Mouse (Mus musculus) C2C12 (cell line): ENCODE data around the gene Mef2d.

Experiments used
- CTCF ChIP-seq: IDR thresholded peaks from one replicate; pipeline ENCODE4 v1.5.1; 2011; ENCODE audit not compliant: control insufficient read depth, insufficient read depth, insufficient read length
- FOSL1 ChIP-seq: IDR thresholded peaks from one replicate; pipeline ENCODE4 v1.8.0; 2011; ENCODE audit warnings: mild to moderate bottlenecking, low read length; ENCODE audit not compliant: poor library complexity, insufficient read depth, severe bottlenecking
- MYOD1 ChIP-seq: IDR thresholded peaks from one replicate; pipeline ENCODE4 v1.6.1; 2011; ENCODE audit warnings: low read depth; ENCODE audit not compliant: control insufficient read depth, insufficient read length
- MYOG ChIP-seq: IDR thresholded peaks from one replicate; pipeline ENCODE4 v1.6.1; 2011; ENCODE audit not compliant: control insufficient read depth, insufficient read length; ENCODE audit errors: extremely low read depth
- USF1 ChIP-seq: IDR thresholded peaks from one replicate; pipeline ENCODE4 v1.6.1; 2011; ENCODE audit warnings: low read depth, mild to moderate bottlenecking, control low read depth, moderate library complexity

DNA sequence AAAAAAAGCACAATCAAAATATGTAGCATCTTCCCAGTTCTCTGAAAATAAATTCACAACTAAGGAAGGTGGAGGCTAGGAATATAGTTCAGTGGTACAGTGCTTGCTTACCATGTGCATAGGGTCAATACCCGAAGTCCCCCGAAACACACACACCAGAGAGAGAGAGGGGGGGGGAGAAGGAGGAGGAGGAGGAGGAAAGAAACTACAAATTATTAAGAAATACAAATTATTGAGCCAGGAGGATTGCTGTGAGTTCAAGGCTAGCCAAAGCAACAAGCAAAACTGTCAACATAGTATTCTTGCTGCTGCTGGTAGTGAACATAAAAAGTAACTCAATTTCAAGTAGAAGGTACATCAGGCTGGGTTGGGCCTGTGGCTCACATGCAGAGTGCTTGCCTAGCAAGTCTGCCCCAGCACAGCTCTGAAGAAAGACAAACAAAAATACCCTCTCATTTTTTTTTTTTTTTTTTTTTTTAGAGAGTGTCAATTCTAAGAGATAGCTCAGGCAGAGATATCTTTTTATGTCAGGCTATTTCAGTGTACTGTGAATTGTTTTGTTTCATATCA lies 57.5 kb downstream of the Mef2d start:
- no peak for TF ChIP-seq CTCF
- TF ChIP-seq USF1, result no peak
- no peak for TF ChIP-seq MYOG
- no peak for TF ChIP-seq MYOD1
- no peak for TF ChIP-seq FOSL1
